24 mouse cellular contexts compared by ENCODE assay signal in genomic region chr2:130897856-130898255, GRCm38 (mm10). TPM values are rescaled to one million over a fixed set of nuclear protein-coding genes. Genes with fewer than 3 reads are reported as not detected.
DNase-seq lines count a peak whose midpoint lies in the region; ATAC-seq and TF ChIP-seq lines count a peak whose summit lies in the region.
"Had no signal": no experiment of that assay in that cellular context is flagged by ENCODE, and none has a peak within 500 bp of the region (broad histone marks: within the 10 kb centered on the region; RNA-seq: fewer than 3 reads in every experiment).

No protein-coding gene starts in this region.

- H3K9me3 ChIP-seq in liver, embryonic 12.5 days (replicated peaks), result no peaks in the 10 kb centered on the region
- H3K9me3 ChIP-seq in hindbrain, embryonic 10.5 days, result no peaks in the 10 kb centered on the region
- H3K9me3 ChIP-seq: embryonic facial prominence, embryonic 12.5 days; G1E; hindbrain, embryonic 15.5 days; neural tube, embryonic 13.5 days had no signal

- no peak for TF ChIP-seq POLR2A in olfactory bulb, adult 2 months (IDR thresholded peaks at IDR 0.05; ENCODE audit: insufficient read depth, low read depth, low read length)

- peak overlapping the region; percentile 63; the same call in 1 of the 2 replicates for H3K27ac ChIP-seq in liver, embryonic 12.5 days
- 0 out of 2 replicates have a peak overlapping the region, but pooled peaks have one; percentile 0 for H3K27ac ChIP-seq in olfactory bulb, adult 2 months (ENCODE audit: insufficient read depth, low read depth, low read length)
- no peak overlapping the region for H3K27ac ChIP-seq in hindbrain, embryonic 10.5 days
- H3K27ac ChIP-seq: embryonic facial prominence, embryonic 12.5 days; hindbrain, embryonic 15.5 days; neural tube, embryonic 13.5 days had no signal

- TF ChIP-seq CTCF in olfactory bulb, adult 2 months (IDR thresholded peaks at IDR 0.05; ENCODE audit: insufficient read depth, low read depth, low read length), result no peak

- H3K36me3 ChIP-seq in liver, embryonic 12.5 days, result no peaks in the 10 kb centered on the region
- H3K36me3 ChIP-seq in hindbrain, embryonic 10.5 days, result no peaks in the 10 kb centered on the region
- H3K36me3 ChIP-seq: embryonic facial prominence, embryonic 12.5 days; hindbrain, embryonic 15.5 days; neural tube, embryonic 13.5 days had no signal

- peak; percentile 77 for ATAC-seq in liver, embryonic 12.5 days
- ATAC-seq in megakaryocyte-erythroid progenitor cell, adult 5-6 weeks (replicated peaks; ENCODE audit: low FRiP score, low TSS enrichment, poor library complexity, severe bottlenecking), result no peak
- ATAC-seq: midbrain, embryonic 16.5 days had no signal

- DNase-seq in kidney, adult 8-10 months, result peak; percentile 43 to 62
- DNase-seq in kidney, postnatal 10 days, result no peak
- peak; percentile 40 for DNase-seq in kidney, postnatal 14 days
- DNase-seq in ovary, postnatal 14 days (ENCODE audit: low spot score), result no peak
- DNase-seq in hindbrain, embryonic 10.5 days (ENCODE audit: low spot score), result no peak
- DNase-seq: adrenal gland, adult 8-10 months; B cell, adult 2 months; cerebellum, adult 11-12 months; cerebellum, postnatal 10 days; gastrocnemius, postnatal 36 days; heart, postnatal 4 days; layer of hippocampus, adult 9-11 months; lung, postnatal 4 days; right cerebral cortex, adult 18-20 months had no signal

- H3K4me1 ChIP-seq in liver, embryonic 12.5 days, result no peaks in the 10 kb centered on the region
- H3K4me1 ChIP-seq in olfactory bulb, adult 2 months (ENCODE audit: control insufficient read depth, insufficient read depth, low read length), result peaks cover 8% of the 10 kb centered on the region
- no peaks in the 10 kb centered on the region for H3K4me1 ChIP-seq in hindbrain, embryonic 10.5 days (replicated peaks)
- H3K4me1 ChIP-seq: embryonic facial prominence, embryonic 12.5 days; hindbrain, embryonic 15.5 days had no signal

- no peak overlapping the region for H3K4me3 ChIP-seq in liver, embryonic 12.5 days
- H3K4me3 ChIP-seq in olfactory bulb, adult 2 months (ENCODE audit: insufficient read depth, low read depth, low read length), result no peak overlapping the region
- H3K4me3 ChIP-seq in hindbrain, embryonic 10.5 days, result no peak overlapping the region
- H3K4me3 ChIP-seq: embryonic facial prominence, embryonic 12.5 days; hindbrain, embryonic 15.5 days; myocyte; neural tube, embryonic 13.5 days had no signal

- H3K27me3 ChIP-seq in liver, embryonic 12.5 days (replicated peaks), result no peaks in the 10 kb centered on the region
- H3K27me3 ChIP-seq in hindbrain, embryonic 10.5 days (ENCODE audit: insufficient read depth, poor library complexity, severe bottlenecking), result no peaks in the 10 kb centered on the region
- H3K27me3 ChIP-seq: CH12.LX; embryonic facial prominence, embryonic 12.5 days; hindbrain, embryonic 15.5 days; neural tube, embryonic 13.5 days had no signal

- H3K9ac ChIP-seq in liver, embryonic 12.5 days, result no peak overlapping the region
- H3K9ac ChIP-seq: embryonic facial prominence, embryonic 12.5 days; hindbrain, embryonic 15.5 days; neural tube, embryonic 13.5 days had no signal

- H3K4me2 ChIP-seq in liver, embryonic 12.5 days, result 0 out of 2 replicates have a peak overlapping the region, but pooled peaks have one; percentile 13
- H3K4me2 ChIP-seq: embryonic facial prominence, embryonic 12.5 days; hindbrain, embryonic 15.5 days; neural tube, embryonic 13.5 days had no signal

- WGBS in liver, embryonic 12.5 days (ENCODE audit: insufficient replicate concordance), result 65% methylated on average over 2 of the region's 2 CpGs
- 25% methylated on average over 2 of the region's 2 CpGs for WGBS in olfactory bulb, adult 2 months
- 78% methylated on average over 2 of the region's 2 CpGs for WGBS in hindbrain, embryonic 10.5 days

RNA-seq across cellular contexts. Expression of gene 4930402H24Rik, which starts 8.3 kb away (rescaled TPM):
- polyA plus RNA-seq in liver, embryonic 12.5 days (2016; fragmentation: Nextera tagmentation; extraction: Ambion mirVana), result 10.6 and 13.3 TPM in 2 replicates
- not detected in 2 replicates for polyA plus RNA-seq in olfactory bulb, adult 2 months (2012; ENCODE audit: insufficient read depth, insufficient read length, low replicate concordance, missing spikeins)
- 22.4 and 37.8 TPM in 2 replicates for total RNA-seq in megakaryocyte-erythroid progenitor cell, adult 5-6 weeks (2014; fragmentation: Nextera tagmentation)
- total RNA-seq in megakaryocyte-erythroid progenitor cell, adult 5-6 weeks (2017), result 7.5 and 12.6 TPM in 2 replicates
- polyA plus RNA-seq in hindbrain, embryonic 10.5 days (2016; fragmentation: Nextera tagmentation; extraction: Ambion mirVana), result 30.3 and 50.9 TPM in 2 replicates

RNA-seq across cellular contexts. Expression of gene Atrn, which starts 8.4 kb away (rescaled TPM):
- 3.7 and 4.1 TPM in 2 replicates for polyA plus RNA-seq in liver, embryonic 12.5 days (2016; fragmentation: Nextera tagmentation; extraction: Ambion mirVana)
- 69.6 TPM in 1 of 2 replicates, not detected in the other for polyA plus RNA-seq in olfactory bulb, adult 2 months (2012; ENCODE audit: insufficient read depth, insufficient read length, low replicate concordance, missing spikeins)
- total RNA-seq in megakaryocyte-erythroid progenitor cell, adult 5-6 weeks (2014; fragmentation: Nextera tagmentation), result 11.3 and 17.0 TPM in 2 replicates
- total RNA-seq in megakaryocyte-erythroid progenitor cell, adult 5-6 weeks (2017), result 7.8 and 10.5 TPM in 2 replicates
- 5.3 and 7.6 TPM in 2 replicates for polyA plus RNA-seq in hindbrain, embryonic 10.5 days (2016; fragmentation: Nextera tagmentation; extraction: Ambion mirVana)

Comparison
In these comparisons a context has a peak if more than half of its experiments do, and no peak if none do; other contexts are left out.
1. DNase-seq: peak in kidney, adult 8-10 months (2 of 2) and kidney, postnatal 14 days (single experiment); none in kidney, postnatal 10 days (single experiment), ovary, postnatal 14 days (single experiment) and hindbrain, embryonic 10.5 days (single experiment).